Mouse (Mus musculus) fat pad, adult 2 months (tissue): ENCODE results near the gene Ppih.

Source experiments
- DNase-seq: peaks from one replicate; pipeline ENCODE4 v3.0.0-alpha.2; 2011; ENCODE audit warnings: low read depth, low spot score; ENCODE audit errors: extremely low read depth

Gene Ppih

GRCm38 (mm10) chr4:119320131-119320830, at the start of gene Ppih:
Gene Ppih (minus strand): TSS chr4:119320546.
- DNase-seq: peak; percentile 13

GRCm38 (mm10) chr4:119369460-119369859, 49.1 kb upstream of the Ppih start:
- DNase-seq: no peak

GRCm38 (mm10) chr4:119366758-119367526, 46.6 kb upstream of the Ppih start:
- no peak for DNase-seq

- no peak for DNase-seq
Measured at GRCm38 (mm10) chr4:119362231-119362630, 41.9 kb upstream of the Ppih start.

- DNase-seq: no peak
Measured at GRCm38 (mm10) chr4:119359196-119359971, 39.0 kb upstream of the Ppih start.

- no peak for DNase-seq
Measured at GRCm38 (mm10) chr4:119345508-119345907, 25.2 kb upstream of the Ppih start.

GRCm38 (mm10) chr4:119338861-119339361, 18.6 kb upstream of the Ppih start:
- no peak for DNase-seq

GRCm38 (mm10) chr4:119338422-119338821, 18.1 kb upstream of the Ppih start:
- DNase-seq: no peak

- DNase-seq: no peak
Measured at GRCm38 (mm10) chr4:119333487-119333886, 13.1 kb upstream of the Ppih start.

GRCm38 (mm10) chr4:119320896-119321550, 677 bp upstream of the Ppih start:
- no peak for DNase-seq

GRCm38 (mm10) chr4:119313756-119314155, 6.6 kb downstream of the Ppih start:
- DNase-seq: no peak

GRCm38 (mm10) chr4:119305418-119305817, 14.9 kb downstream of the Ppih start:
- no peak for DNase-seq

GRCm38 (mm10) chr4:119303291-119303690, 17.1 kb downstream of the Ppih start:
- no peak for DNase-seq

GRCm38 (mm10) chr4:119301777-119302176, 18.6 kb downstream of the Ppih start:
- DNase-seq: no peak

- DNase-seq: no peak
Measured at GRCm38 (mm10) chr4:119300761-119301160, 19.6 kb downstream of the Ppih start.

GRCm38 (mm10) chr4:119297361-119297760, 23.0 kb downstream of the Ppih start:
- DNase-seq: no peak

GRCm38 (mm10) chr4:119295134-119295453, 25.3 kb downstream of the Ppih start:
- no peak for DNase-seq

- peak; percentile 69 for DNase-seq
Measured at GRCm38 (mm10) chr4:119294415-119295133, 25.8 kb downstream of the Ppih start, which contains the start of gene Ybx1. Gene Ybx1 (minus strand): TSS chr4:119294604.

- DNase-seq: no peak
Measured at GRCm38 (mm10) chr4:119293574-119294258, 26.6 kb downstream of the Ppih start.
